Mouse (Mus musculus) forebrain, embryonic 15.5 days (tissue): ENCODE data around the gene Arhgap22. TPM values are rescaled to one million over a fixed set of nuclear protein-coding genes. Genes with fewer than 3 reads are reported as not detected.
A peak's percentile ranks its signal among the peaks of the same experiment; 100 is the strongest.

Experiments
- ATAC-seq: fragments of 200-750 bp; cut with Nextera tagmentation; replicated peaks from 2 replicates; pipeline ENCODE4 v1.8.0; 2017; ENCODE audit warnings: mild to moderate bottlenecking, moderate TSS enrichment, moderate library complexity
- H3K27ac ChIP-seq: fragments of 300-500 bp; sonication (generic); replicated peaks from 2 replicates; pipeline ENCODE4 v1.5.1; 2015; ENCODE audit warnings: mild to moderate bottlenecking, inconsistent platforms
- H3K27me3 ChIP-seq: fragments of 300-500 bp; sonication (generic); 2 replicates; pipeline ENCODE4 v1.6.1; 2015; ENCODE audit warnings: inconsistent platforms
- H3K36me3 ChIP-seq: fragments of 300-500 bp; sonication (generic); 2 replicates; pipeline ENCODE4 v1.6.1; 2015; ENCODE audit warnings: mild to moderate bottlenecking, inconsistent platforms
- H3K4me1 ChIP-seq: fragments of 300-500 bp; sonication (generic); 2 replicates; pipeline ENCODE4 v1.6.1; 2015; ENCODE audit warnings: inconsistent platforms
- H3K4me2 ChIP-seq: fragments of 300-500 bp; sonication (generic); replicated peaks from 2 replicates; pipeline ENCODE4 v1.6.1; 2015; ENCODE audit warnings: mild to moderate bottlenecking, inconsistent platforms
- H3K4me3 ChIP-seq: fragments of 300-500 bp; sonication (generic); 2 replicates; pipeline ENCODE4 v1.5.1; 2015; ENCODE audit warnings: mild to moderate bottlenecking, inconsistent platforms
- H3K9ac ChIP-seq: fragments of 300-500 bp; sonication (generic); replicated peaks from 2 replicates; pipeline ENCODE4 v1.6.1; 2015; ENCODE audit warnings: mild to moderate bottlenecking, inconsistent platforms
- H3K9me3 ChIP-seq: fragments of 300-500 bp; sonication (generic); 2 replicates; pipeline ENCODE4 v1.6.1; 2016; ENCODE audit warnings: inconsistent platforms
- WGBS: fragments of 180-500 bp; shearing (Covaris S2); methylation state at CpG from one replicate; pipeline ENCODE4 v1.1.7; 2015; ENCODE audit warnings: mixed read lengths; 5-methylcytosine and 5-hydroxymethylcytosine counted together
- polyA plus RNA-seq: library from polyadenylated mRNA; unstranded; fragments of >200 nt; fragmentation: Nextera tagmentation; extraction: Ambion mirVana; gene quantifications from 2 replicates; pipeline ENCODE4 v1.2.1, GENCODE M21; 2015

Gene Arhgap22
- polyA plus RNA-seq, 1 experiment from 2014 or later = 1.4 TPM

- Histone ChIP-seq H3K9ac (no peak overlapping the region), H3K36me3 (no peaks in the 10 kb centered on the region), H3K9me3 (no peaks in the 10 kb centered on the region), H3K4me3 (no peak overlapping the region), H3K27me3 (peaks cover 5% of the 10 kb centered on the region; the same call in 1 of the 2 replicates), H3K4me2 (no peak overlapping the region), H3K4me1 (peaks cover 7% of the 10 kb centered on the region), H3K27ac (0 out of 2 replicates have a peak overlapping the region, but pooled peaks have one; percentile 47)
- WGBS = 84% methylated on average over 19 of the region's 19 CpGs
- no peak for ATAC-seq
Observed at GRCm38 (mm10) chr14:33216343-33217208, 2.8 kb downstream of the Arhgap22 start.

DNA sequence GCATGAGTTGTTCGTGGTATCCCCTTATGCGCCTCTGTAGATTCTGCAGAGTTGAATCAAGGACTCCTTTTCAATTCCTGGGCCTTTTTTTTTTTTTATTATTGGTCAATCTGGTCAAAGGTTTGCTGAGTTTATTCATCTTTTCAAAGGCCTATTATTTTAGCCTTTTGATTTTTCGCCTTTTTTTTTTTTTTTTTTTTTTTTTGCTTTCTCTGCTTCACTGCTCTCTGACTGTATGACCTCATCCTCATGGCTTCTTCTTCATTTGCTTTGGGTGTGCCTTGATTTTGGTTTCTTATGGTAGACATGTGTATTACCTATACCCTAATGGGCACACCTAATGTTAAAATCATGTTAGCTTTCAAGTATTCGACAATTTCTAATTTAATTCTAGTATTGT lies 11.4 kb downstream of the Arhgap22 start:
- no peak overlapping the region for H3K9ac ChIP-seq
- H3K27ac ChIP-seq = no peak overlapping the region
- H3K9me3 ChIP-seq = no peaks in the 10 kb centered on the region
- H3K4me3 ChIP-seq = no peak overlapping the region
- no peak overlapping the region for H3K4me2 ChIP-seq
- H3K4me1 ChIP-seq = no peaks in the 10 kb centered on the region
- H3K36me3 ChIP-seq = no peaks in the 10 kb centered on the region
- WGBS = 81% methylated on average over 4 of the region's 4 CpGs
- ATAC-seq = no peak
- no peaks in the 10 kb centered on the region for H3K27me3 ChIP-seq

- no peak overlapping the region for H3K9ac ChIP-seq
- no peak overlapping the region for H3K27ac ChIP-seq
- H3K36me3 ChIP-seq = no peaks in the 10 kb centered on the region
- H3K4me2 ChIP-seq = no peak overlapping the region
- no peaks in the 10 kb centered on the region for H3K9me3 ChIP-seq
- ATAC-seq = no peak
- 86% methylated on average over 4 of the region's 4 CpGs for WGBS
- H3K4me3 ChIP-seq = no peak overlapping the region
- no peaks in the 10 kb centered on the region for H3K27me3 ChIP-seq
- H3K4me1 ChIP-seq = no peaks in the 10 kb centered on the region
Observed at GRCm38 (mm10) chr14:33230672-33231071, 16.8 kb downstream of the Arhgap22 start.

DNA sequence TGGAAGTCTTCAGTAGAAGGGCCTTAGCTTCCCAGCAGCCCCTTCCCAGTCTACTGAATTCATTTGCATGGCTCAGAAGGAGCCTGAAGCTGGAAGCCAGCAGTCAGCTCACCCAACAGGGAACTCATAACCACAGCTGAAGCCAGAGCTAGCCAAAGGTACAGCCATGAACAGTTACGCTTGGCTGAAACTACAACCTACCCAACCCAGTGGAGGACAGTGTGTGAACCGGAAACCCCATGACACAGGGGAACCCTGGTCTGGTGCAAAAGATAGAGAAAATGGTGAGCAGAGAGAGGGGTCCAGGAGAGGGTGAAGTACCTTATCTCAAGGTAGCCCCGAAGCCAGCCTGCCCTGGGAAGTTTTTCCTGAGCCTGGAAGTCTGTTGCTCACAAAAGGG lies 17.5 kb downstream of the Arhgap22 start:
- H3K27ac ChIP-seq = no peak overlapping the region
- no peak overlapping the region for H3K9ac ChIP-seq
- H3K9me3 ChIP-seq = no peaks in the 10 kb centered on the region
- no peaks in the 10 kb centered on the region for H3K4me1 ChIP-seq
- no peaks in the 10 kb centered on the region for H3K36me3 ChIP-seq
- 89% methylated on average over 3 of the region's 3 CpGs for WGBS
- H3K4me3 ChIP-seq = no peak overlapping the region
- ATAC-seq = no peak
- H3K4me2 ChIP-seq = no peak overlapping the region
- no peaks in the 10 kb centered on the region for H3K27me3 ChIP-seq

GRCm38 (mm10) chr14:33232048-33232447 lies 18.2 kb downstream of the Arhgap22 start:
- Histone ChIP-seq H3K4me2 (no peak overlapping the region), H3K9me3 (no peaks in the 10 kb centered on the region), H3K36me3 (no peaks in the 10 kb centered on the region), H3K27ac (no peak overlapping the region), H3K27me3 (no peaks in the 10 kb centered on the region), H3K4me3 (no peak overlapping the region), H3K4me1 (no peaks in the 10 kb centered on the region), H3K9ac (no peak overlapping the region)
- ATAC-seq = no peak
- 75% methylated on average over 5 of the region's 5 CpGs for whole genome bisulfite sequencing

GRCm38 (mm10) chr14:33235661-33236060 lies 21.8 kb downstream of the Arhgap22 start:
- no peaks in the 10 kb centered on the region for H3K9me3 ChIP-seq
- H3K4me2 ChIP-seq = no peak overlapping the region
- H3K9ac ChIP-seq = no peak overlapping the region
- no peak overlapping the region for H3K27ac ChIP-seq
- WGBS = 82% methylated on average over 6 of the region's 6 CpGs
- no peaks in the 10 kb centered on the region for H3K36me3 ChIP-seq
- no peak overlapping the region for H3K4me3 ChIP-seq
- H3K27me3 ChIP-seq = no peaks in the 10 kb centered on the region
- no peak for ATAC-seq
- H3K4me1 ChIP-seq = no peaks in the 10 kb centered on the region

GRCm38 (mm10) chr14:33240400-33240799 lies 26.6 kb downstream of the Arhgap22 start:
- H3K27me3 ChIP-seq = no peaks in the 10 kb centered on the region
- H3K4me3 ChIP-seq = no peak overlapping the region
- ATAC-seq = no peak
- H3K4me1 ChIP-seq = no peaks in the 10 kb centered on the region
- H3K36me3 ChIP-seq = no peaks in the 10 kb centered on the region
- H3K9ac ChIP-seq = no peak overlapping the region
- no peaks in the 10 kb centered on the region for H3K9me3 ChIP-seq
- no peak overlapping the region for H3K27ac ChIP-seq
- no peak overlapping the region for H3K4me2 ChIP-seq
- 85% methylated on average over 2 of the region's 2 CpGs for WGBS

GRCm38 (mm10) chr14:33243261-33243660 lies 29.4 kb downstream of the Arhgap22 start:
- Histone ChIP-seq H3K27ac (no peak overlapping the region), H3K9ac (no peak overlapping the region), H3K27me3 (no peaks in the 10 kb centered on the region), H3K36me3 (no peaks in the 10 kb centered on the region), H3K4me1 (no peaks in the 10 kb centered on the region), H3K4me3 (no peak overlapping the region), H3K4me2 (no peak overlapping the region), H3K9me3 (no peaks in the 10 kb centered on the region)
- WGBS = 61% methylated on average over 2 of the region's 2 CpGs
- ATAC-seq = no peak

DNA sequence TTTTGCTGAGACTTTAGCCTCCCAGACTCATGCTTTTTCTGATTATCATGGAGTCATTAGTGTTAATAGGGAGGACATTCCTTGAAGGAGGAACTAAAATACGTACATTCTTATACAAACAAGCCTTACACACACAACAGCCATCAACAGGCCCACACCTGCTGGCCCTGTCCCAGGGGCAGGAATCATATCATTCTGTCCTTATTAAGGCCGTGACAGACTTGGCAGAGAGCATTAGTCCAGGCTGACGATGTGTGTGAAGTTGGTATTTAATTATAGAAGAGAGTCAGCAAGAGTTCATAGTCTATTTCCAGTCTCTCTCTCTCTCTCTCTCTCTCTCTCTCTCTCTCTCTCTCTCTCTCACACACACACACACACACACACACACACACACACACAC lies 30.7 kb downstream of the Arhgap22 start:
- H3K36me3 ChIP-seq = no peaks in the 10 kb centered on the region

GRCm38 (mm10) chr14:33244946-33245345 lies 31.1 kb downstream of the Arhgap22 start:
- no peak overlapping the region for H3K4me3 ChIP-seq
- no peak overlapping the region for H3K4me2 ChIP-seq
- ATAC-seq = no peak
- 0 out of 2 replicates have a peak, but pooled peaks cover 1% of the 10 kb centered on the region for H3K27me3 ChIP-seq
- no peaks in the 10 kb centered on the region for H3K9me3 ChIP-seq
- no peak overlapping the region for H3K9ac ChIP-seq
- no peak overlapping the region for H3K27ac ChIP-seq
- H3K4me1 ChIP-seq = peaks cover under 1% of the 10 kb centered on the region; the same call in 1 of the 2 replicates
- no peaks in the 10 kb centered on the region for H3K36me3 ChIP-seq
- WGBS = 76% methylated on average over 2 of the region's 2 CpGs

More for the DNA sequence above, 30.7 kb downstream of the Arhgap22 start:
- no peaks in the 10 kb centered on the region for H3K9me3 ChIP-seq
- ATAC-seq = no peak
- WGBS = 57% methylated on average over 3 of the region's 3 CpGs
- no peak overlapping the region for H3K4me3 ChIP-seq
- H3K4me2 ChIP-seq = no peak overlapping the region
- no peaks in the 10 kb centered on the region for H3K4me1 ChIP-seq
- no peak overlapping the region for H3K9ac ChIP-seq
- no peak overlapping the region for H3K27ac ChIP-seq
- no peaks in the 10 kb centered on the region for H3K27me3 ChIP-seq

DNA sequence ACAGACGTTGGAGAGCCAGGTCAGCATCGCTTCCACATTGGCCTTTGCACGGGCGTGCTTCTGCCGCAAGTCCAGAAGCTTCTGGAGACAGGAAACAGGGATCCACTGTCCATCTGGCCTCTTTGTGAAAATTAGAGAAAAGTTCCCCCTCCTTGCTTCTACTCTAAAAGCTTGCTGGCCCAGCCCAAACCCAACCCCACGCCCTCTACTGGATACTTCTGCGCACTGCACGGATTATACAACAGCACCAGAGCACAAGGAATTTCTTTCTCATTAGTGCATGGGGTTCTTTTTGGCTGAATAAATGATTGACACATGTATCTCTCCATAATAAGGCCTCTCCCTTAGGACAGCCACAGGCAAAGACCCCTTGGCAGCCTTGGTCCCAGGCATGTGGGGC lies 32.6 kb downstream of the Arhgap22 start:
- Histone ChIP-seq H3K36me3 (no peaks in the 10 kb centered on the region), H3K9ac (no peak overlapping the region), H3K27me3 (0 out of 2 replicates have a peak, but pooled peaks cover 10% of the 10 kb centered on the region), H3K9me3 (no peaks in the 10 kb centered on the region), H3K4me1 (peaks cover 14% of the 10 kb centered on the region), H3K4me2 (no peak overlapping the region), H3K4me3 (no peak overlapping the region), H3K27ac (no peak overlapping the region)
- ATAC-seq = no peak
- 27% methylated on average over 8 of the region's 8 CpGs for WGBS

GRCm38 (mm10) chr14:33247623-33248022 lies 33.8 kb downstream of the Arhgap22 start:
- Histone ChIP-seq H3K4me3 (no peak overlapping the region), H3K27me3 (0 out of 2 replicates have a peak, but pooled peaks cover 10% of the 10 kb centered on the region), H3K9ac (no peak overlapping the region), H3K36me3 (no peaks in the 10 kb centered on the region), H3K4me2 (no peak overlapping the region), H3K9me3 (no peaks in the 10 kb centered on the region), H3K27ac (no peak overlapping the region), H3K4me1 (peaks cover 14% of the 10 kb centered on the region)
- 43% methylated on average over 11 of the region's 11 CpGs for WGBS
- ATAC-seq = no peak
